Mouse (Mus musculus): ENCODE measurements around the gene Dmbx1.

DNA sequence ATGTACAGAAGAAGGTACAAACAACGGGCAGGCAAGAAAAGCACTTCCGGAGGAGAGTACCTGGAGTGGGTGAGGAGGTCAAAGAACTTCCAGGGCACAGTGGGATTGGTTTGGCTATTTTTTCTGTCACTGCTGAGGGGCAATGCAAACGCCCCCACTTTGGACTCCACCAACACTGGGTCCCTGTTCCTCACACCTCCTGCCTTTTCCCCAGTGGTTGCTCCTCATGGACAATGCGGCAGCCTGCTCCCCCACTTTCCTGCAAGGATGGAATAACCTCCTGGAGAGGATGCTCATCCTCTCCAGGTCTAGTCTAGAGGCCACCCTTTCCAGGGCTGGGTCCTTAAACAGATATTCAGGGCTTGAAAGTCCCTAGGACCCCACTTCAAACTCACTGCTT, 39.2 kb upstream of the Dmbx1 start:
- TF ChIP-seq CTCF (IDR thresholded peaks at IDR 0.05; ENCODE audit: borderline replicate concordance, extremely low read depth, insufficient read depth, insufficient read length) (no peak), POLR2A (IDR thresholded peaks at IDR 0.05; ENCODE audit: borderline replicate concordance, extremely low read depth, insufficient read depth, insufficient read length, poor library complexity, severe bottlenecking) (no peak)
